Mouse (Mus musculus) forebrain, embryonic 15.5 days (tissue): ENCODE measurements at regions not wholly inside any gene's neighbourhood (a gene's known extent, or its start where the extent isn't known, plus 50 kb on each side); places are given as distances from the start of the nearest gene placed in this dataset.

ENCODE experiments used
- ATAC-seq: fragments of 200-750 bp; cut with Nextera tagmentation; replicated peaks from 2 replicates; pipeline ENCODE4 v1.8.0; 2017; ENCODE audit warnings: mild to moderate bottlenecking, moderate TSS enrichment, moderate library complexity
- H3K27ac ChIP-seq: fragments of 300-500 bp; sonication (generic); replicated peaks from 2 replicates; pipeline ENCODE4 v1.5.1; 2015; ENCODE audit warnings: mild to moderate bottlenecking, inconsistent platforms
- H3K27me3 ChIP-seq: fragments of 300-500 bp; sonication (generic); 2 replicates; pipeline ENCODE4 v1.6.1; 2015; ENCODE audit warnings: inconsistent platforms
- H3K36me3 ChIP-seq: fragments of 300-500 bp; sonication (generic); 2 replicates; pipeline ENCODE4 v1.6.1; 2015; ENCODE audit warnings: mild to moderate bottlenecking, inconsistent platforms
- H3K4me1 ChIP-seq: fragments of 300-500 bp; sonication (generic); 2 replicates; pipeline ENCODE4 v1.6.1; 2015; ENCODE audit warnings: inconsistent platforms
- H3K4me2 ChIP-seq: fragments of 300-500 bp; sonication (generic); replicated peaks from 2 replicates; pipeline ENCODE4 v1.6.1; 2015; ENCODE audit warnings: mild to moderate bottlenecking, inconsistent platforms
- H3K4me3 ChIP-seq: fragments of 300-500 bp; sonication (generic); 2 replicates; pipeline ENCODE4 v1.5.1; 2015; ENCODE audit warnings: mild to moderate bottlenecking, inconsistent platforms
- H3K9ac ChIP-seq: fragments of 300-500 bp; sonication (generic); replicated peaks from 2 replicates; pipeline ENCODE4 v1.6.1; 2015; ENCODE audit warnings: mild to moderate bottlenecking, inconsistent platforms
- H3K9me3 ChIP-seq: fragments of 300-500 bp; sonication (generic); 2 replicates; pipeline ENCODE4 v1.6.1; 2016; ENCODE audit warnings: inconsistent platforms
- WGBS: fragments of 180-500 bp; shearing (Covaris S2); methylation state at CpG from one replicate; pipeline ENCODE4 v1.1.7; 2015; ENCODE audit warnings: mixed read lengths; 5-methylcytosine and 5-hydroxymethylcytosine counted together

GRCm38 (mm10) chr6:5553703-5554394 is 57.7 kb upstream of the Pdk4 start:
- Histone ChIP-seq H3K27me3 (no peaks in the 10 kb centered on the region), H3K4me3 (no peak overlapping the region), H3K9ac (no peak overlapping the region), H3K4me1 (no peaks in the 10 kb centered on the region), H3K27ac (no peak overlapping the region), H3K9me3 (no peaks in the 10 kb centered on the region), H3K4me2 (no peak overlapping the region), H3K36me3 (no peaks in the 10 kb centered on the region)
- ATAC-seq: no peak
- 58% methylated on average over 4 of the region's 4 CpGs for whole genome bisulfite sequencing

GRCm38 (mm10) chr6:5550067-5550466 is 54.0 kb upstream of the Pdk4 start:
- no peaks in the 10 kb centered on the region for H3K36me3 ChIP-seq
- H3K9ac ChIP-seq: no peak overlapping the region
- H3K4me2 ChIP-seq: no peak overlapping the region
- H3K27ac ChIP-seq: no peak overlapping the region
- 92% methylated on average over 1 of the region's 1 CpGs for WGBS
- no peak for ATAC-seq
- H3K27me3 ChIP-seq: no peaks in the 10 kb centered on the region
- H3K4me1 ChIP-seq: no peaks in the 10 kb centered on the region
- H3K4me3 ChIP-seq: no peak overlapping the region
- H3K9me3 ChIP-seq: no peaks in the 10 kb centered on the region
